Mouse (Mus musculus): ENCODE measurements around the gene Znrf2. TPM values are rescaled to one million over a fixed set of nuclear protein-coding genes. Genes with fewer than 3 reads are reported as not detected.

Gene Znrf2
- total RNA-seq (2021): 10 to 100 TPM; 24.0 to 27.6 TPM

GRCm38 (mm10) chr6:54816388-54817065 lies at the start of gene Znrf2:
Gene Znrf2 (plus strand): TSS chr6:54816916.
- DNase-seq: peak; percentile 96
- intact Hi-C loops (cut with DNase I): loop anchor here (2.0 to 10.0 kb wide), 4 partner anchors 112 to 222 kb away; partner anchors contain the start of genes Fkbp14, Ggct, Nod1 and Plekha8

GRCm38 (mm10) chr6:54767746-54768145 lies 49.0 kb upstream of the Znrf2 start:
- no peak for DNase-seq
- intact Hi-C loops (cut with DNase I): no loop called here

GRCm38 (mm10) chr6:54770766-54771165 lies 46.0 kb upstream of the Znrf2 start:
- intact Hi-C loops (cut with DNase I): no loop called here
- DNase-seq: no peak

GRCm38 (mm10) chr6:54771171-54771570 lies 45.5 kb upstream of the Znrf2 start:
- intact Hi-C loops (cut with DNase I): no loop called here
- peak; percentile 61 to 63 for DNase-seq

- intact Hi-C loops (cut with DNase I): no loop called here
- no peak for DNase-seq
Observed at GRCm38 (mm10) chr6:54772078-54772477, 44.6 kb upstream of the Znrf2 start.

GRCm38 (mm10) chr6:54775739-54776138 lies 41.0 kb upstream of the Znrf2 start:
- intact Hi-C loops (cut with DNase I): no loop called here
- DNase-seq: no peak

- no peak for DNase-seq
- intact Hi-C loops (cut with DNase I): no loop called here
Observed at GRCm38 (mm10) chr6:54777661-54778060, 39.1 kb upstream of the Znrf2 start.

- intact Hi-C loops (cut with DNase I): no loop called here
- no peak for DNase-seq
Observed at GRCm38 (mm10) chr6:54779968-54780367, 36.7 kb upstream of the Znrf2 start.

GRCm38 (mm10) chr6:54780569-54781304 lies 36.0 kb upstream of the Znrf2 start:
- intact Hi-C loops (cut with DNase I): no loop called here
- DNase-seq: no peak

GRCm38 (mm10) chr6:54781881-54782280 lies 34.8 kb upstream of the Znrf2 start:
- no peak for DNase-seq
- intact Hi-C loops (cut with DNase I): no loop called here

GRCm38 (mm10) chr6:54785098-54785730 lies 31.5 kb upstream of the Znrf2 start:
- intact Hi-C loops (cut with DNase I): no loop called here
- DNase-seq: no peak

GRCm38 (mm10) chr6:54786766-54787165 lies 29.9 kb upstream of the Znrf2 start:
- intact Hi-C loops (cut with DNase I): no loop called here
- no peak for DNase-seq

GRCm38 (mm10) chr6:54788493-54788892 lies 28.2 kb upstream of the Znrf2 start:
- intact Hi-C loops (cut with DNase I): no loop called here
- DNase-seq: no peak

GRCm38 (mm10) chr6:54789139-54789538 lies 27.6 kb upstream of the Znrf2 start:
- no peak for DNase-seq
- intact Hi-C loops (cut with DNase I): no loop called here

- no peak for DNase-seq
- intact Hi-C loops (cut with DNase I): no loop called here
Observed at GRCm38 (mm10) chr6:54790071-54790470, 26.6 kb upstream of the Znrf2 start.

GRCm38 (mm10) chr6:54793853-54794252 lies 22.9 kb upstream of the Znrf2 start:
- intact Hi-C loops (cut with DNase I): no loop called here
- no peak for DNase-seq

- DNase-seq: no peak
- intact Hi-C loops (cut with DNase I): no loop called here
Observed at GRCm38 (mm10) chr6:54794372-54794771, 22.3 kb upstream of the Znrf2 start.

- no peak for DNase-seq
- intact Hi-C loops (cut with DNase I): no loop called here
Observed at GRCm38 (mm10) chr6:54794991-54795390, 21.7 kb upstream of the Znrf2 start.

- intact Hi-C loops (cut with DNase I): no loop called here
Observed at GRCm38 (mm10) chr6:54795971-54796370, 20.7 kb upstream of the Znrf2 start.

GRCm38 (mm10) chr6:54802348-54802747 lies 14.4 kb upstream of the Znrf2 start:
- no peak for DNase-seq
- intact Hi-C loops (cut with DNase I): no loop called here

More at GRCm38 (mm10) chr6:54795971-54796370, 20.7 kb upstream of the Znrf2 start:
- DNase-seq: no peak

GRCm38 (mm10) chr6:54804066-54804864 lies 12.5 kb upstream of the Znrf2 start:
- intact Hi-C loops (cut with DNase I): no loop called here
- DNase-seq: no peak

Measured in heart, postnatal 10 days (tissue).